Mouse (Mus musculus) right cerebral cortex, adult 2 months (tissue): ENCODE results near the gene 1700017D01Rik.

ENCODE experiments used
- DNase-seq, 2 experiments: peaks; one replicate each; pipeline ENCODE4 v3.0.0; 2021 to 2022; ENCODE audit warnings: low spot score in 2 of 2

1700017D01Rik gene

DNA sequence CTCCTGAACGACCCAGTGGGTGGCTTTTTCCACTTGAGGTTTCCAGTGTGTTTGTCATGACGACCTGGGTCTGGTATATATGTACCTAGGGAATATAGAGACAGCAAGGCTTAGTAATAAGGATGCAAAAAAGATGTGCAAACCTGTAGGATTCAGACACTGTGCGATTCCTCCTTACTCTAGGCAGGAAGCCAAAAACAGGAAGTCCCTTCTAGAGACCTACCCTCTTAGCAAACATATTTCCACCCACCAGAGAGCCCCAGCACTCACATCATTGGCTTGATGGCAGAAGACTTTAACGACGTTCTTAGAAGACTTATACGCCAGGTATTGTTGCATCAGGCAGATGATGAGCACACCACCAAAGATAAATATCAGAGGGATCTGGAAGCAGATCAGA lies 82.7 kb downstream of the 1700017D01Rik start:
- DNase-seq: no peak
